Mouse (Mus musculus) small intestine, adult 2 months (tissue): ENCODE measurements around the gene Fank1.

ENCODE experiments used
- CTCF ChIP-seq: fragments of 200-500 bp; IDR thresholded peaks from 2 replicates; pipeline ENCODE4 v1.5.1; 2012; ENCODE audit warnings: low read depth, mild to moderate bottlenecking, control low read depth, inconsistent platforms, low read length, moderate library complexity, mixed read lengths; ENCODE audit not compliant: insufficient replicate concordance, insufficient read length; ENCODE audit errors: extremely low read depth
- POLR2A ChIP-seq: fragments of 200-500 bp; IDR thresholded peaks from 2 replicates; pipeline ENCODE4 v1.6.1; 2012; ENCODE audit warnings: low read depth, mild to moderate bottlenecking, control low read depth, inconsistent platforms, low read length, moderate library complexity

DNA sequence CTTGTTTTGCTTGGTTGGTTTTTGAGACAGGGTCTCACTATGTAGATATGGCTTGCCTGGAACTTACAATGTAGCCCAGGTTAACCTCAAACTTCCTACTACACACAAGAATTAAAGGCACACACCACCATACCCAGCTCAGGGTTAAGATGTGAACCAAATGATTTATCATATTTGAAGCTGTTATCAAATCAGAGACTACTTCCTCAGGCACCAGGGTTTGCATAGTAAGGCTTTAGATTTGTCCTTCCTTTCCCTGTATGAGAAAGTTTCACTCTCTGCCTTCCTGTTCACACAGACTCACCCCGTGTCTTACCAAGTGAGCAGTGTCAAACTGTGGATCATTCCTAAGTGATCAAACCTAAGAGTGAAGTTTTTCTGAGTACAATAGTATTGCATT lies 32.5 kb upstream of the Fank1 start:
- TF ChIP-seq POLR2A (no peak), CTCF (no peak)
